Mouse (Mus musculus): Measurements from ENCODE around the gene Smap1.

GRCm38 (mm10) chr1:23966226-23966625, 44.1 kb upstream of the Smap1 start:
- no peak for TF ChIP-seq CTCF (IDR thresholded peaks at IDR 0.05; ENCODE audit: low read depth)
- TF ChIP-seq EP300 (IDR thresholded peaks at IDR 0.05; ENCODE audit: low read depth) = peak; percentile 28; the same call in 1 of the 2 replicates
